ENCODE assay signal across 9 mouse cellular contexts in genomic region chr7:97018005-97018404, GRCm38 (mm10).
DNase-seq lines count a peak whose midpoint lies in the region; ATAC-seq lines count a peak whose summit lies in the region.
"Had no signal": no experiment of that assay in that cellular context is flagged by ENCODE, and none has a peak within 500 bp of the region (broad histone marks: within the 10 kb centered on the region; RNA-seq: fewer than 3 reads in every experiment).

No protein-coding gene starts in this region.

- peaks cover 4% of the 10 kb centered on the region; the same call in 1 of the 2 replicates for H3K4me1 ChIP-seq in lung, embryonic 16.5 days (replicated peaks; ENCODE audit: control insufficient read depth, insufficient read depth, low read length)
- no peaks in the 10 kb centered on the region for H3K4me1 ChIP-seq in stomach, embryonic 14.5 days (ENCODE audit: control insufficient read depth, insufficient read depth, low read length)
- H3K4me1 ChIP-seq in forebrain, embryonic 13.5 days, result no peaks in the 10 kb centered on the region; the same call in 1 of the 2 replicates

- H3K4me2 ChIP-seq in lung, embryonic 16.5 days (ENCODE audit: low read depth, low read length), result no peak overlapping the region
- H3K4me2 ChIP-seq in stomach, embryonic 14.5 days (replicated peaks; ENCODE audit: low read depth, low read length), result no peak overlapping the region
- no peak overlapping the region for H3K4me2 ChIP-seq in forebrain, embryonic 13.5 days

- DNase-seq in lung, postnatal 14 days, result no peak
- peak; percentile 13 to 27 for DNase-seq in heart, adult 9 months (ENCODE audit: low spot score in 2 of 2)
- no peak for DNase-seq in cerebellum, adult 18-20 months
- no peak for DNase-seq in neural tube, embryonic 10.5 days (ENCODE audit: extremely low spot score, low spot score)
- DNase-seq: adrenal gland, postnatal 14 days had no signal

- no peak overlapping the region for H3K9ac ChIP-seq in lung, embryonic 16.5 days (ENCODE audit: low read length)
- H3K9ac ChIP-seq in stomach, embryonic 14.5 days (replicated peaks; ENCODE audit: low read depth, low read length), result no peak overlapping the region
- H3K9ac ChIP-seq in forebrain, embryonic 13.5 days, result no peak overlapping the region

- H3K4me3 ChIP-seq in lung, embryonic 16.5 days (ENCODE audit: low read length), result no peak overlapping the region
- H3K4me3 ChIP-seq in stomach, embryonic 14.5 days (ENCODE audit: low read depth, low read length), result no peak overlapping the region
- H3K4me3 ChIP-seq in forebrain, embryonic 13.5 days, result no peak overlapping the region

- H3K27me3 ChIP-seq in lung, embryonic 16.5 days (ENCODE audit: control insufficient read depth, insufficient read depth, low read depth, low read length), result no peaks in the 10 kb centered on the region
- no peaks in the 10 kb centered on the region for H3K27me3 ChIP-seq in stomach, embryonic 14.5 days (ENCODE audit: control insufficient read depth, insufficient read depth, low read length)
- no peaks in the 10 kb centered on the region for H3K27me3 ChIP-seq in forebrain, embryonic 13.5 days

- WGBS in lung, embryonic 16.5 days, result 40% methylated on average over 4 of the region's 4 CpGs
- WGBS in stomach, embryonic 14.5 days, result 57% methylated on average over 4 of the region's 4 CpGs
- WGBS in forebrain, embryonic 13.5 days, result 62% methylated on average over 4 of the region's 4 CpGs

- no peaks in the 10 kb centered on the region for H3K9me3 ChIP-seq in lung, embryonic 16.5 days (ENCODE audit: control insufficient read depth, low read length)
- H3K9me3 ChIP-seq in stomach, embryonic 14.5 days (ENCODE audit: control insufficient read depth, low read depth, low read length), result no peaks in the 10 kb centered on the region
- no peaks in the 10 kb centered on the region for H3K9me3 ChIP-seq in forebrain, embryonic 13.5 days (replicated peaks)

- ATAC-seq in lung, embryonic 16.5 days (ENCODE audit: low read depth), result no peak
- ATAC-seq in inflammation-experienced regulatory T-cells, adult 6 months, result peak; percentile 35
- ATAC-seq in stomach, embryonic 14.5 days (ENCODE audit: insufficient number of reproducible peaks, insufficient read depth, low FRiP score, low read depth), result no peak
- ATAC-seq in forebrain, embryonic 13.5 days, result no peak

- no peaks in the 10 kb centered on the region for H3K36me3 ChIP-seq in lung, embryonic 16.5 days (ENCODE audit: control insufficient read depth, insufficient read depth, low read length)
- H3K36me3 ChIP-seq in stomach, embryonic 14.5 days (ENCODE audit: control insufficient read depth, insufficient read depth, low read length), result no peaks in the 10 kb centered on the region
- no peaks in the 10 kb centered on the region for H3K36me3 ChIP-seq in forebrain, embryonic 13.5 days (ENCODE audit: poor library complexity, severe bottlenecking)

- peak overlapping the region; percentile 36; the same call in 1 of the 2 replicates for H3K27ac ChIP-seq in lung, embryonic 16.5 days (ENCODE audit: low read length)
- peak overlapping the region; percentile 58 for H3K27ac ChIP-seq in stomach, embryonic 14.5 days (ENCODE audit: low read length)
- no peak overlapping the region for H3K27ac ChIP-seq in forebrain, embryonic 13.5 days

Comparison
In these comparisons a context has a peak if more than half of its experiments do, and no peak if none do; other contexts are left out.
1. DNase-seq: peak in heart, adult 9 months (2 of 2); none in lung, postnatal 14 days (single experiment), cerebellum, adult 18-20 months (0 of 2) and neural tube, embryonic 10.5 days (single experiment).